Mouse (Mus musculus) T-helper 1 cell (primary cell): Measurements from ENCODE around the gene 3110040M04Rik.
"Not testable (repeated sequence)": the region's sequence is repeated elsewhere in the genome, so short reads cannot be mapped to it uniquely, and the experiment has no call there.

ENCODE experiments used
- in situ Hi-C: fragments of 300-600 bp; cut with MboI, MseI; formaldehyde crosslinking; loops from one replicate; pipeline ENCODE4 v1.15.1; 2025; ENCODE audit warnings: high pct_unique_total_duplicates

Gene 3110040M04Rik

GRCm38 (mm10) chr1:151192075-151192474, 11.8 kb upstream of the 3110040M04Rik start, which contains the start of gene Gm8947:
TSS of gene Gm8947 (plus strand) at chr1:151192376.
- in situ Hi-C loops = not testable (repeated sequence)

- in situ Hi-C loops = not testable (repeated sequence)
These were observed 11.2 kb upstream of the 3110040M04Rik start for GRCm38 (mm10) chr1:151192739-151193138.

GRCm38 (mm10) chr1:151195986-151196385, 7.9 kb upstream of the 3110040M04Rik start:
- in situ Hi-C loops = not testable (repeated sequence)

GRCm38 (mm10) chr1:151196690-151197089, 7.2 kb upstream of the 3110040M04Rik start:
- in situ Hi-C loops = not testable (repeated sequence)

GRCm38 (mm10) chr1:151198120-151198519, 5.8 kb upstream of the 3110040M04Rik start, which contains the start of gene Gm47995:
TSS of gene Gm47995 (plus strand) at chr1:151198448.
- in situ Hi-C loops = not testable (repeated sequence)

GRCm38 (mm10) chr1:151200620-151201019, 3.3 kb upstream of the 3110040M04Rik start:
- in situ Hi-C loops = not testable (repeated sequence)

- in situ Hi-C loops = not testable (repeated sequence)
These were observed 1.1 kb upstream of the 3110040M04Rik start for GRCm38 (mm10) chr1:151202771-151203170.

- in situ Hi-C loops = not testable (repeated sequence)
These were observed 4.6 kb downstream of the 3110040M04Rik start for GRCm38 (mm10) chr1:151208493-151208892.

- in situ Hi-C loops = not testable (repeated sequence)
These were observed 5.0 kb downstream of the 3110040M04Rik start for GRCm38 (mm10) chr1:151208944-151209343.

GRCm38 (mm10) chr1:151209824-151210355, 6.0 kb downstream of the 3110040M04Rik start, which contains the start of gene Gm47996:
TSS of gene Gm47996 (plus strand) at chr1:151210131.
- in situ Hi-C loops = not testable (repeated sequence)

GRCm38 (mm10) chr1:151211666-151212065, 7.7 kb downstream of the 3110040M04Rik start:
- in situ Hi-C loops = not testable (repeated sequence)

GRCm38 (mm10) chr1:151214862-151215261, 10.9 kb downstream of the 3110040M04Rik start:
- in situ Hi-C loops = no loop called here

GRCm38 (mm10) chr1:151215985-151216384, 12.1 kb downstream of the 3110040M04Rik start:
- in situ Hi-C loops = no loop called here

GRCm38 (mm10) chr1:151216417-151216816, 12.5 kb downstream of the 3110040M04Rik start:
- in situ Hi-C loops = no loop called here

GRCm38 (mm10) chr1:151219045-151219444, 15.1 kb downstream of the 3110040M04Rik start:
- in situ Hi-C loops = no loop called here

- in situ Hi-C loops = no loop called here
These were observed 16.2 kb downstream of the 3110040M04Rik start for GRCm38 (mm10) chr1:151220098-151220497.

- in situ Hi-C loops = no loop called here
These were observed 18.8 kb downstream of the 3110040M04Rik start for GRCm38 (mm10) chr1:151222561-151223267.

- in situ Hi-C loops = no loop called here
These were observed 19.5 kb downstream of the 3110040M04Rik start for GRCm38 (mm10) chr1:151223377-151223776.

GRCm38 (mm10) chr1:151224536-151224935, 20.6 kb downstream of the 3110040M04Rik start:
- in situ Hi-C loops = no loop called here

GRCm38 (mm10) chr1:151227506-151227905, 23.6 kb downstream of the 3110040M04Rik start:
- in situ Hi-C loops = no loop called here

GRCm38 (mm10) chr1:151228320-151228989, 24.5 kb downstream of the 3110040M04Rik start:
- in situ Hi-C loops = no loop called here

- in situ Hi-C loops = no loop called here
These were observed 28.4 kb downstream of the 3110040M04Rik start for GRCm38 (mm10) chr1:151232346-151232745.
